Mouse (Mus musculus) intestine, embryonic 14.5 days (tissue): ENCODE results near the gene Nup107. TPM values are rescaled to one million over a fixed set of nuclear protein-coding genes. Genes with fewer than 3 reads are reported as not detected.

Source experiments
- ATAC-seq: fragments of 200-750 bp; cut with Nextera tagmentation; replicated peaks from 2 replicates; pipeline ENCODE4 v1.8.0; 2017; ENCODE audit warnings: low read depth, moderate number of reproducible peaks, moderate TSS enrichment, moderate library complexity; ENCODE audit not compliant: low FRiP score, low TSS enrichment
- DNase-seq: peaks from one replicate; pipeline ENCODE4 v3.0.0-alpha.2; 2018; ENCODE audit warnings: low spot score
- H3K27ac ChIP-seq: fragments of 300-500 bp; sonication (generic); 2 replicates; pipeline ENCODE4 v1.5.1; 2014; ENCODE audit warnings: low read depth, mild to moderate bottlenecking, control low read depth
- H3K27me3 ChIP-seq: fragments of 300-500 bp; sonication (generic); replicated peaks from 2 replicates; pipeline ENCODE4 v1.6.1; 2014; ENCODE audit warnings: low read length, control low read depth; ENCODE audit not compliant: control insufficient read depth, insufficient read depth
- H3K36me3 ChIP-seq: fragments of 300-500 bp; sonication (generic); 2 replicates; pipeline ENCODE4 v1.6.1; 2014; ENCODE audit warnings: low read length, control low read depth; ENCODE audit not compliant: control insufficient read depth, insufficient read depth
- H3K4me1 ChIP-seq: fragments of 300-500 bp; sonication (generic); replicated peaks from 2 replicates; pipeline ENCODE4 v1.6.1; 2014; ENCODE audit warnings: low read length, control low read depth, mixed read lengths; ENCODE audit not compliant: control insufficient read depth, insufficient read depth
- H3K4me2 ChIP-seq: fragments of 300-500 bp; sonication (generic); 2 replicates; pipeline ENCODE4 v1.6.1; 2014; ENCODE audit warnings: low read length
- H3K4me3 ChIP-seq: fragments of 300-500 bp; sonication (generic); 2 replicates; pipeline ENCODE4 v1.5.1; 2014; ENCODE audit warnings: low read depth, low read length, control low read depth, mixed read lengths
- H3K9ac ChIP-seq: fragments of 300-500 bp; sonication (generic); 2 replicates; pipeline ENCODE4 v1.6.1; 2014; ENCODE audit warnings: mild to moderate bottlenecking, low read length
- H3K9me3 ChIP-seq: fragments of 300-500 bp; sonication (generic); 2 replicates; pipeline ENCODE4 v1.6.1; 2016; ENCODE audit warnings: low read length, control low read depth; ENCODE audit not compliant: control insufficient read depth
- WGBS: fragments of 180-500 bp; shearing (Covaris S2); extraction: QIAGEN DNeasy Blood & Tissue Kit; methylation state at CpG from one replicate; pipeline ENCODE4 v1.1.7; 2014; 5-methylcytosine and 5-hydroxymethylcytosine counted together
- polyA plus RNA-seq: library from polyadenylated mRNA; unstranded; fragments of >200 nt; fragmentation: Nextera tagmentation; extraction: Ambion mirVana; gene quantifications from 2 replicates; pipeline ENCODE4 v1.2.1, GENCODE M21; 2014

Gene Nup107
- polyA plus RNA-seq, 1 experiment from 2014 or later: 60.8 TPM

DNA sequence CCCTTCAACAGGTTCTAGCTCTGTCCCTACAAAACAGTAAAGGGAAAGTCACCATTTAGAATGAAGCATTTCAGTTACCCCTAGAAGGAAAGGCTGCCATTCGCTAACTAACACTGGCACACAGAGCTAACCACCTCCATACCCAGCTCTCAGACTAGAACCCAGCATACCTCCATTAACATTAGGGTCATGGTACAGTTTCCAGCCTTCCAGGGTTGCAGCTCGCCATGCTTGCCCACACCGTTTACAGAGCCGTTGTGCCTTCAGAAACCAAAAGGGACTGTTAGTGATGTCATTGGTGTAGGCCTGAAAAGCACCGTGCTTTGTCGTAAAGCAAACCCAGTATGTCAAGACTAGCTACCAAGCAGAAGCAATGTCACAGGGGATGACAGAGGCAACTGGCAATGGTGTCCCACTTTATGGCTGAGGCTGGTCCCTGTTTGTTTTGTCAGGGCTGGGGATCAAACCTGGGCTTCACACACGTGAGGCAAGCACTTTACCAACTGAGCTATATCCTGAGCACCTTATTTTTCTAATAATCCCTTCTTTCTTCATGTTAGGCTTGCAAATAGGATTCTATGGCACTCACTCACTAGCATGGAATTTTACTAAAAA is 19.3 kb downstream of the Nup107 start:
- peaks cover 88% of the 10 kb centered on the region for H3K36me3 ChIP-seq
- ATAC-seq (no peak), DNase-seq (no peak)
- 89% methylated on average over 7 of the region's 7 CpGs for WGBS
- H3K4me1 ChIP-seq: no peaks in the 10 kb centered on the region
- H3K9me3 ChIP-seq: no peaks in the 10 kb centered on the region
- no peak overlapping the region for H3K9ac ChIP-seq
- no peak overlapping the region for H3K4me3 ChIP-seq
- no peak overlapping the region for H3K27ac ChIP-seq
- no peak overlapping the region for H3K4me2 ChIP-seq
- no peaks in the 10 kb centered on the region for H3K27me3 ChIP-seq

DNA sequence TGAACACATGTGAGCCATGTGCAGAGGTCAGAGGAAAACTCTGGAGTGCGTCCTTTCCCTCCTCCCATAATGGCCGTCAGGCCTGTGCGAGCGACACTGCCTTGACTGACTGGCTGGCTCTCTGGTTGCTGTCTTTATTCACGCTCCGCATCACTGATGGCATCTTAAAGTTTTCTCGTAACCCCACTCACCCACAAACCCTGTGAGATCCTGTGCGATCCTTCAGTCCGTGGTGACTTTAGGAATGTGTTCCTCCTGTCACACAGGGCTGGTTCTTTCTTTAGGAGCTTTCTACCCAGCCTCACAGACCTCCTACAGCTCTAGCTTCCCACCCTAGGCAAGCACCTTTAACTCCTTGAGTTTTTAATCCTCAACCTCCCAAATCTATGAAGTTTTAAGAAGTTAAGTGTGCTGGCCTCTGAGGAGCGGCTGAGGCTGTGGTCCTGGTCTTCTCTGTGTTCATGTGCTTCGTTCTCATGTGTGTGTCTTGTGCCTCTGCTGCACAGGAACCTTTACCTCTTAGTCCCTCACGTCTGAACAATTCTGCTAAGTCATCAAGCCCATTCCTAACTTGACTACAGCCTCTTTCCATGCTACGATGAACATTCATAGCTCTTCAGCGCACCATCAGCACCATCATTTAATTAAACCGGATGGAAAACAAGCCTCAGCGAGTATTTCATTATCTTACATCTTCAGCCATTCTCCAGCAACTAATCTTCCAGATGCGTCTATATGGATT is 20.0 kb downstream of the Nup107 start:
- Histone ChIP-seq H3K9me3 (no peaks in the 10 kb centered on the region), H3K27ac (no peak overlapping the region), H3K4me3 (no peak overlapping the region), H3K4me1 (no peaks in the 10 kb centered on the region), H3K27me3 (no peaks in the 10 kb centered on the region), H3K9ac (no peak overlapping the region), H3K36me3 (peaks cover 88% of the 10 kb centered on the region), H3K4me2 (no peak overlapping the region)
- WGBS: 94% methylated on average over 17 of the region's 17 CpGs
- ATAC-seq (no peak), DNase-seq (no peak)

DNA sequence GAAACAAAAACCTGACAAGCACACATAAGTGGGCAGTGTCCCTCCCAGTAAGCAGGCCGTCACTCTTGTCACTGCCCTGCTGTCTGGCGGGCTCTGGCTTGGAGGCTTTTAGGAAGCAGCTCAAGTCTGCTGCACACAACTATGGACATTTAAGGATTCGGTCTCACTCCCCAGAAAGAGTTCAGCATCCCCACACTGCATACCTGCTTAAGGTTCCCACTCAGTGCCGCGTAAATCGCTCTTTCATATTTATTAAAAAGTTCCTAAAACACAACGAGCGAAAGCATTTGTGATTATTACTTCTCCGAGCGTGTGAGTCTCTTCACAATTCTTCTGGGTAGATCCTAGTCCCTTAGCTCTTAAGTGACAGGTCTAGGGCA is 21.4 kb downstream of the Nup107 start:
- Histone ChIP-seq H3K4me1 (no peaks in the 10 kb centered on the region), H3K27me3 (no peaks in the 10 kb centered on the region), H3K9ac (no peak overlapping the region), H3K4me2 (no peak overlapping the region), H3K36me3 (peaks cover 85% of the 10 kb centered on the region), H3K4me3 (no peak overlapping the region), H3K9me3 (no peaks in the 10 kb centered on the region), H3K27ac (no peak overlapping the region)
- WGBS: 95% methylated on average over 10 of the region's 10 CpGs
- ATAC-seq: no peak
- no peak for DNase-seq

- WGBS: 95% methylated on average over 18 of the region's 18 CpGs
- no peak for DNase-seq
- peaks cover 85% of the 10 kb centered on the region for H3K36me3 ChIP-seq
Observed at GRCm38 (mm10) chr10:117770286-117771130, 22.0 kb downstream of the Nup107 start.

DNA sequence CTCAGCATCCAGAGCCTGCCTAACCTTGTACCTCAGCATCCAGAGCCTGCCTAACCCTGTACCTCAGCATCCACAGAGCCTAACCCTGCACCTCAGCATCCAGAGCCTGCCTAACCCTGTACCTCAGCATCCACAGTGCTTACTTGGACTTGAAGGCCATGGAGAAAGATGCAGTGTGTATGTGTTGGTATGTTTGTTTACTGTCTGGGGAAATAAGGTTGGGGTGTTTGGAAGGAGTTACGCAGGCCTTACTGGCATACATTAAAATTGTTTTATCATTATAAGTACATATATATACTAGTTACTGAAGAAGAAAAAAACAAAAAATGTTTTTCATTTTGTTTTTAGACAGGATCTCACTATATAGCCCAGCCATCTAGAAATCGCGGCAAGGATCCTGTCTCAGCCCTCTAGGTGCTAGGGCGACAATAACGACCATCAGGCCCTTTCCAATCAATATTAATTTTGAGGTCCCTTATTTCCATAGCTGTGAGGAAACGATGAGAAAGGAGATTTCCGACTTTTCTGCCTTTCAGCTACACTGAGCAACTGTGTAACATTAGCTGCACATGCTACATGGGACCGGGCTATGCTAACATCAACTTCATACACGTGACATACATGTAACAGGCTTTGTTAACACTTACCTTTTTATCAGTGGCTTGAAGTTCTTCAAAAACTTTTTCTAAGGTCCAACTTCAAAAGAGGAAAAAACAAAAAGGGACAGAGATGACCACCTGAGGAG is 22.8 kb downstream of the Nup107 start:
- Histone ChIP-seq H3K9ac (no peak overlapping the region), H3K36me3 (peaks cover 85% of the 10 kb centered on the region), H3K4me3 (no peak overlapping the region), H3K4me1 (no peaks in the 10 kb centered on the region), H3K9me3 (no peaks in the 10 kb centered on the region), H3K27me3 (no peaks in the 10 kb centered on the region), H3K27ac (no peak overlapping the region), H3K4me2 (no peak overlapping the region)
- DNase-seq (no peak), ATAC-seq (no peak)
- 92% methylated on average over 9 of the region's 9 CpGs for WGBS

More at GRCm38 (mm10) chr10:117770286-117771130, 22.0 kb downstream of the Nup107 start:
- Histone ChIP-seq H3K4me1 (no peaks in the 10 kb centered on the region), H3K4me3 (no peak overlapping the region), H3K27ac (no peak overlapping the region), H3K4me2 (no peak overlapping the region), H3K9ac (no peak overlapping the region), H3K27me3 (no peaks in the 10 kb centered on the region), H3K9me3 (no peaks in the 10 kb centered on the region)
- no peak for ATAC-seq

- Histone ChIP-seq H3K4me2 (no peak overlapping the region), H3K9ac (no peak overlapping the region), H3K9me3 (no peaks in the 10 kb centered on the region), H3K27ac (no peak overlapping the region), H3K36me3 (peaks cover 85% of the 10 kb centered on the region), H3K27me3 (no peaks in the 10 kb centered on the region), H3K4me3 (no peak overlapping the region), H3K4me1 (no peaks in the 10 kb centered on the region)
- 88% methylated on average over 7 of the region's 7 CpGs for WGBS
- no peak for DNase-seq
- no peak for ATAC-seq
Observed at GRCm38 (mm10) chr10:117768141-117768440, 24.4 kb downstream of the Nup107 start.

- DNase-seq: no peak
- H3K27me3 ChIP-seq: no peaks in the 10 kb centered on the region
- no peak overlapping the region for H3K4me2 ChIP-seq
- no peak overlapping the region for H3K4me3 ChIP-seq
- no peaks in the 10 kb centered on the region for H3K4me1 ChIP-seq
- 86% methylated on average over 10 of the region's 10 CpGs for WGBS
- H3K36me3 ChIP-seq: peaks cover 85% of the 10 kb centered on the region
- no peak overlapping the region for H3K9ac ChIP-seq
- no peak for ATAC-seq
- no peaks in the 10 kb centered on the region for H3K9me3 ChIP-seq
- H3K27ac ChIP-seq: no peak overlapping the region
Observed at GRCm38 (mm10) chr10:117767286-117768140, 25.0 kb downstream of the Nup107 start.

DNA sequence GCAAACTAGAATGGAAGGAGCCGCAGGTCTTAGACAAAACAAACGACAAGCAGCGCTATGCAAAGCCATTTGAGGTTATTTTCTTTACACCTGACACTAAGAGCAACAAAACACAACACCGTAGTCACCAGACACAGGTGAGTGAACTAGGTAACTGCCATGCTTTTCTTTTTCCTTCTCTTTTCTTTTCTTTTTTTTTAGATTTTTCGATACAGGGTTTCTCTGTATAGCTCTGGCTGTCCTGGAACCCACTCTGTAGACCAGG is 25.7 kb downstream of the Nup107 start:
- no peaks in the 10 kb centered on the region for H3K4me1 ChIP-seq
- no peak for DNase-seq
- no peak overlapping the region for H3K4me3 ChIP-seq
- H3K27ac ChIP-seq: no peak overlapping the region
- H3K9me3 ChIP-seq: no peaks in the 10 kb centered on the region
- H3K27me3 ChIP-seq: no peaks in the 10 kb centered on the region
- no peak overlapping the region for H3K4me2 ChIP-seq
- no peak overlapping the region for H3K9ac ChIP-seq
- WGBS: over 99% methylated on average over 5 of the region's 5 CpGs
- H3K36me3 ChIP-seq: peaks cover 86% of the 10 kb centered on the region
- no peak for ATAC-seq
